Mouse (Mus musculus) gastrocnemius, postnatal 10 days (tissue): ENCODE measurements at regions not wholly inside any gene's neighbourhood (a gene's known extent, or its start where the extent isn't known, plus 50 kb on each side); places are given as distances from the start of the nearest gene placed in this dataset.

Experiments used
- DNase-seq: peaks from one replicate; pipeline ENCODE4 v3.0.0; 2021; ENCODE audit warnings: mixed read lengths

DNA sequence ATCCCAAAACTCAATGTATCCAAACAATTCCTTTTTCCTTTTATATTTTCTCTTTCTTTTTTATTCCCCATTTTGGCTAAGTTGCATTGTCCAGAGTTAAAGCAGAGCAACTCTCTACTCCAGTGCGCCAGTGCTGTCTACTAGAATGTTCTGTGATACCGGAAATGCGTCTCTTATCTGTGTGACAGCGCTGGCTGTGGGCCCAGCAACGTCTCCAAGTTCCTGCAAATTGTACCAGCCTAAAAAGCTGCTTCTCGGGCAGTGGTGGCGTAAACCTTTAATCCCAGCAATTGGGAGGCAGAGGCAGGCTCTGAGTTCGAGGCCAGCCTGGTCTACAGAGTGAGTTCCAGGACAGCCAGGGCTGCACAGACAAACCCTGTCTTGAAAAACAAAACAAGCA, 59.4 kb downstream of the Cox18 start:
- DNase-seq: no peak

GRCm38 (mm10) chr5:90163033-90163859, 60.6 kb downstream of the Cox18 start:
- DNase-seq: no peak

- DNase-seq: no peak
Observed at GRCm38 (mm10) chr5:90160281-90160680, 63.5 kb downstream of the Cox18 start.

DNA sequence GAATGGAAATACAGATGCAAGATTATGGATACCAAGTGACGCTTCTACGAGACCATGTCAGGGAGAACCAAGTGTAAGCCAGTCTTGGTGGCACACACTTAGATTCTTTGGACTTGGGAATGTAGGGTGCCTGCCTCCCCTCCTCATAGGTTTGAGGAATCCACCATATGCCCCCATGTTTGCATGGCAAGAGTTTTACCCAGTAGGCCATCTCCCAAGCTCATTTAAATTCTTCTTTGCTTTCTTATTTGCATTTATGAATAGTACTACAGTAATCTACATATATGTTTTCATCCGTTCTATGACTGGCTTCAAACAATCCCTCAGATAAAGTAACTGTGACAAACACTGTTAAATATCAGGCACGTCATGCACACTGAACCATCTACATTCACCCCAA, 67.3 kb downstream of the Cox18 start:
- DNase-seq: no peak

GRCm38 (mm10) chr5:90149611-90150532, 73.9 kb downstream of the Cox18 start:
- no peak for DNase-seq

GRCm38 (mm10) chr5:90135971-90136370, 87.8 kb downstream of the Cox18 start:
- peak; percentile 13 for DNase-seq

GRCm38 (mm10) chr5:90107036-90107435, 116.8 kb downstream of the Cox18 start:
- DNase-seq: no peak

- no peak for DNase-seq
Observed at GRCm38 (mm10) chr5:90104672-90105071, 119.1 kb downstream of the Cox18 start.

- no peak for DNase-seq
Observed at GRCm38 (mm10) chr5:90088541-90088940, 135.3 kb downstream of the Cox18 start.

DNA sequence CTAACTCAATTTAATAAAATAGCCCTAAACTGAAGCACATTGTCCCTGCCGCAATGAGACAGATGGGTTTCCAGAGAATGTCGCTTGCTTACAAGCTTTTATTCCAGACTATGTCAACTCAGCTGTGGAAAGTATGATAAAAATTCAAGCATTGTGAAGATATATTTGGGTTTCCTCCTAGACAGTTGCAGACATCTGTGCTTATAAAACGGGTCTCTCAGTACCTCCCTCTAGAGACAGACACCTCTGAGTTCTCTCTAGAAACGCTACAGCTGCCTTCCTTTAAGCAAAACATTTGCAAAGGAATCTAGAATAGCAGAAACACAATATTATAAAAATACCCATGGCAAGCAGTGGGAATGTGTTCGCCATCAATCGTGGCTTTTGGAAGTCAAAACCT, 137.3 kb downstream of the Cox18 start:
- no peak for DNase-seq

GRCm38 (mm10) chr5:90077025-90077536, 146.7 kb downstream of the Cox18 start:
- DNase-seq: no peak

DNA sequence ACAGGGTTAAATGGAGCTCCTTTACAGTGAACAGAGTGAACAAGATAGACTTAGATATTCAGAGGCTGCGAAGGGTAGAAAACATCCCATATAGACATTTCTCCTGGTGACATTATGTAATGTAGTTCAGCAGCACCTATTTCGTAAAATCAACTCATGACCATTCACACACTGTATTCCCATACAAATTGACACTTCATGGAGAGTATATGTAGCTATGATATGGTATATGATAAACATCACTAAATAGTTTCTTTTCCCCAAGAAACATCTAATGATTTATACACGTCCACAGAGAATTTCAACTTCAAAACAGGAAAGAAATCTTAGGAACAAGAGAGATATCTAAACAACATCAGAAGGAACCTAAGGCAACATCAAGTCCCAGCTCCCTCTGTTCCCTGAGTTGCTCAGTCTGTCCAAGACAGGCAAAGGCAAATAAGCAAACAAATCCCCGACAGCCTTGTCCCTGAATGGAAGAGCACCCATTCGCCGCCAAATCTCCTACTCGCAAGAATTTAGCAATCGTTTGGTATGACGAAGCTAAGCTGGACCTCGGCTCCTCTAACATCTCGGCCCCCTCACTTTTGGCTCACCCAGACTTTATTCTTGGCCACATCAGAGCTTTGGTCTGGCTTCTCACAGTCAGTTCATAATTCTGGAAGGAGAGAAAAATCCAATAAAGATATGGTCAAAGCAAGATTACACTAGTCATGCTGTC, 148.0 kb downstream of the Cox18 start:
- no peak for DNase-seq

GRCm38 (mm10) chr5:90071806-90072205, 152.0 kb downstream of the Cox18 start:
- DNase-seq: no peak

DNA sequence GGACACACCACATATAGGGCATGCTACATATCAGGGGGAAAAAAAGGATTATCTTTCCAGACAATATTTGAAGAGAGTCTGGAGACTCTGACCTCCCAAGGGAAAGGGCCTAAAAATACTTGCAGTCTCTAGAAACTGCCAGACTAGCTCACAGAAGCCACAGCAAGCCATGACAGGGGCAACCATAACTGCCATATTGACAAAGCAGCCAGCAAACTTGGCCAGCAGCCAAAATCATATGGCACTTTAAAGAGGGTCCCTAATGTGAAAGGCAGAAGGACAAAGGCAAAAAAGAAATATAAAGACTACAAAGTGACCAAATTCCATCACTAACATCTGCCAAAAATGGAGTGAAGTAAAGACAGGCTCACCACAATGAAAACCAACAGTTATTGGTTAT, 155.2 kb downstream of the Cox18 start:
- no peak for DNase-seq

- DNase-seq: no peak
Observed at GRCm38 (mm10) chr5:90067817-90068216, 156.0 kb downstream of the Cox18 start.

GRCm38 (mm10) chr5:90065884-90066615, 157.8 kb downstream of the Cox18 start:
- DNase-seq: no peak

GRCm38 (mm10) chr5:90055686-90056085, 168.1 kb downstream of the Cox18 start:
- DNase-seq: no peak

GRCm38 (mm10) chr5:90052516-90052915, 169.4 kb upstream of the Adamts3 start:
- DNase-seq: no peak

DNA sequence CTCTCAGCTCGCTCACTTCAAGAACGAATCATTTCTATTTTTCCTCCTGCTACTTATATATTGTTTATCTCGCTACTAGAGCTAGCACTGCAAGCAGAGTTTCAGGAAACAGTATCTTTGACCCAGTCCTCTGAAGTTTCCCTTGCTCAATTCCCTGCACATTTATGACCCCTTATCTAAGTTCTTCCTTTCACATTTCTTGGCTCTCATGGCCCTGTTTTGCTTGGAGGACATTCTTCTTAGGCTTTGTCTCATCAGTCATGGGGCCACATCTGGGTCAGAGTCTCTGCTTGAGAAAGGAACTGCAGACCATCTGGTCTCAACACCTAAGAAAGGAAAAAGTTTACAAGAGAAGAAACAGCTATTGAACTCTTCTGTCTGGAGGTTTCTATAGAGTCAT, 166.7 kb upstream of the Adamts3 start:
- no peak for DNase-seq

GRCm38 (mm10) chr5:90042781-90043180, 159.6 kb upstream of the Adamts3 start:
- DNase-seq: no peak

- no peak for DNase-seq
Observed at GRCm38 (mm10) chr5:90033103-90033502, 150.0 kb upstream of the Adamts3 start.

- no peak for DNase-seq
Observed at GRCm38 (mm10) chr5:90030737-90031136, 147.6 kb upstream of the Adamts3 start.
